Mouse (Mus musculus): ENCODE measurements around the gene Rgr. TPM values are rescaled to one million over a fixed set of nuclear protein-coding genes. Genes with fewer than 3 reads are reported as not detected.

Rgr gene
- total and polyA plus RNA-seq, 3 experiments, result 0.05 TPM; not detected in 2

GRCm38 (mm10) chr14:36985693-36986092 is 63.1 kb downstream of the Rgr start:
- Histone ChIP-seq H3K27me3 (ENCODE audit: insufficient read depth, low read length) (no peaks in the 10 kb centered on the region), H3K9me3 (replicated peaks) (no peaks in the 10 kb centered on the region), H3K4me1 (ENCODE audit: insufficient read depth, low read depth, low read length) (no peaks in the 10 kb centered on the region), H3K36me3 (replicated peaks) (no peaks in the 10 kb centered on the region), H3K4me3 (ENCODE audit: low read depth, low read length) (no peak overlapping the region)
- DNase-seq (ENCODE audit: low spot score) (no peak), ATAC-seq (ENCODE audit: extremely low read depth, insufficient number of reproducible peaks, low FRiP score, poor library complexity, severe bottlenecking) (no peak)
- TF ChIP-seq GATA1 (IDR thresholded peaks at IDR 0.05; ENCODE audit: borderline replicate concordance, low read length), result no peak
- no peak for TF ChIP-seq GATA2 (IDR thresholded peaks at IDR 0.05; ENCODE audit: borderline replicate concordance, low read depth, low read length)
- TF ChIP-seq POLR2AphosphoS5 (IDR thresholded peaks at IDR 0.05; ENCODE audit: insufficient replicate concordance, low read depth, low read length), result no peak
- no peak for TF ChIP-seq TAL1 (conservative IDR thresholded peaks at IDR 0.05; ENCODE audit: low read depth, low read length)
- TF ChIP-seq CTCF (IDR thresholded peaks at IDR 0.05; ENCODE audit: low read depth, low read length), result no peak

Other genes starting within 250 kb of the Rgr start
- 15.0 and 16.9 TPM in 2 replicates for gene Ccser2, start 80.2 kb downstream of the Rgr start, total RNA-seq (2014; fragmentation: Nextera tagmentation)
- gene Ccser2, start 80.2 kb downstream of the Rgr start, total RNA-seq (2017), result 7.3 and 7.5 TPM in 2 replicates
- gene Ccser2, start 80.2 kb downstream of the Rgr start, polyA plus RNA-seq (2012), result 0.53 and 0.55 TPM in 2 replicates
- not detected in 2 replicates for gene Lrit1, start 5.9 kb upstream of the Rgr start, total RNA-seq (2014; fragmentation: Nextera tagmentation)
- 0.05 TPM in 1 of 2 replicates, not detected in the other for gene Lrit1, start 5.9 kb upstream of the Rgr start, total RNA-seq (2017)
- gene Lrit1, start 5.9 kb upstream of the Rgr start, polyA plus RNA-seq (2012), result not detected in 2 replicates
- gene Lrit2, start 19.0 kb upstream of the Rgr start, total RNA-seq (2014; fragmentation: Nextera tagmentation), result not detected in 2 replicates
- 0.11 TPM in 1 of 2 replicates, not detected in the other for gene Lrit2, start 19.0 kb upstream of the Rgr start, total RNA-seq (2017)
- gene Lrit2, start 19.0 kb upstream of the Rgr start, polyA plus RNA-seq (2012), result not detected in 2 replicates
- not detected in 2 replicates for gene Cdhr1, start 49.4 kb upstream of the Rgr start, total RNA-seq (2014; fragmentation: Nextera tagmentation)
- under 0.01 and 0.06 TPM in 2 replicates for gene Cdhr1, start 49.4 kb upstream of the Rgr start, total RNA-seq (2017)
- gene Cdhr1, start 49.4 kb upstream of the Rgr start, polyA plus RNA-seq (2012), result not detected in 2 replicates
- not detected in 2 replicates for gene 2610528A11Rik, start 65.1 kb upstream of the Rgr start, total RNA-seq (2014; fragmentation: Nextera tagmentation)
- not detected in 2 replicates for gene 2610528A11Rik, start 65.1 kb upstream of the Rgr start, total RNA-seq (2017)
- gene 2610528A11Rik, start 65.1 kb upstream of the Rgr start, polyA plus RNA-seq (2012), result not detected in 2 replicates
- gene Ghitm, start 86.3 kb upstream of the Rgr start, total RNA-seq (2014; fragmentation: Nextera tagmentation), result 201 and 205 TPM in 2 replicates
- 173 and 188 TPM in 2 replicates for gene Ghitm, start 86.3 kb upstream of the Rgr start, total RNA-seq (2017)
- 13.7 and 14.0 TPM in 2 replicates for gene Ghitm, start 86.3 kb upstream of the Rgr start, polyA plus RNA-seq (2012)